Mouse (Mus musculus) liver, embryonic 14.5 days (tissue): ENCODE measurements around the gene Kif3a. TPM values are rescaled to one million over a fixed set of nuclear protein-coding genes. Genes with fewer than 3 reads are reported as not detected.

Source experiments
- ATAC-seq: fragments of 200-750 bp; cut with Nextera tagmentation; 2 replicates; pipeline ENCODE4 v1.8.0; 2017; ENCODE audit warnings: moderate number of reproducible peaks, mild to moderate bottlenecking, moderate library complexity; ENCODE audit not compliant: insufficient read depth
- DNase-seq, 3 experiments: peaks; one replicate each; pipeline ENCODE4 v3.0.0-alpha.2; 2012 to 2013; ENCODE audit warnings: low read depth in 3 of 3, low spot score in 3 of 3
- H3K27ac ChIP-seq: fragments of 300-500 bp; sonication (generic); 2 replicates; pipeline ENCODE4 v1.5.1; 2014; ENCODE audit warnings: moderate library complexity, mild to moderate bottlenecking, control low read depth, inconsistent platforms
- H3K27me3 ChIP-seq: fragments of 300-500 bp; sonication (generic); 2 replicates; pipeline ENCODE4 v1.6.1; 2014; ENCODE audit warnings: mild to moderate bottlenecking, low read length, moderate library complexity; ENCODE audit not compliant: control insufficient read depth, insufficient read depth
- H3K36me3 ChIP-seq: fragments of 300-500 bp; sonication (generic); replicated peaks from 2 replicates; pipeline ENCODE4 v1.6.1; 2014; ENCODE audit warnings: low read depth; ENCODE audit not compliant: control insufficient read depth, insufficient read depth
- H3K4me1 ChIP-seq, 2 experiments: fragments of 200-500 bp in 1 of 2; fragments of 300-500 bp in 1 of 2; sonication (generic) in 1 of 2; replicated peaks; 2 replicates each; pipeline ENCODE4 v1.6.1; 2012 to 2014; ENCODE audit warnings: antibody characterized with exemption in 1 of 2, inconsistent platforms in 1 of 2, low read length in 1 of 2; ENCODE audit not compliant: control insufficient read depth in 2 of 2, insufficient read depth in 2 of 2
- H3K4me2 ChIP-seq: fragments of 300-500 bp; sonication (generic); 2 replicates; pipeline ENCODE4 v1.6.1; 2014; ENCODE audit warnings: low read depth, mild to moderate bottlenecking, control low read depth, moderate library complexity
- H3K4me3 ChIP-seq, 2 experiments: fragments of 200-500 bp in 1 of 2; fragments of 300-500 bp in 1 of 2; sonication (generic) in 1 of 2; 2 replicates each; pipeline ENCODE4 v1.5.1; 2012 to 2014; ENCODE audit warnings: low read depth in 2 of 2, low read length in 2 of 2, mild to moderate bottlenecking in 2 of 2, control low read depth in 1 of 2, inconsistent platforms in 1 of 2, moderate library complexity in 1 of 2; ENCODE audit not compliant: insufficient read depth in 1 of 2
- H3K9ac ChIP-seq: fragments of 300-500 bp; sonication (generic); replicated peaks from 2 replicates; pipeline ENCODE4 v1.6.1; 2014; ENCODE audit warnings: mild to moderate bottlenecking, control low read depth, moderate library complexity
- H3K9me3 ChIP-seq: fragments of 300-500 bp; sonication (generic); 2 replicates; pipeline ENCODE4 v1.6.1; 2016; ENCODE audit warnings: low read length, mixed read lengths; ENCODE audit not compliant: control insufficient read depth
- CTCF ChIP-seq: IDR thresholded peaks from 2 replicates; pipeline ENCODE4 v1.5.1; 2016; ENCODE audit warnings: antibody characterized with exemption, low read depth, control low read depth
- EP300 ChIP-seq: IDR thresholded peaks from 2 replicates; pipeline ENCODE4 v1.6.1; 2016; ENCODE audit warnings: antibody characterized with exemption, low read depth
- WGBS: fragments of 180-500 bp; shearing (Covaris S2); extraction: QIAGEN DNeasy Blood & Tissue Kit; methylation state at CpG from one replicate; pipeline ENCODE4 v1.1.7; 2014; ENCODE audit not compliant: insufficient replicate concordance; 5-methylcytosine and 5-hydroxymethylcytosine counted together
- polyA plus RNA-seq, 2 experiments: library from polyadenylated mRNA; depleted of rRNA in 1 of 2; stranded (reverse) in 1 of 2; unstranded in 1 of 2; fragments of >200 nt; fragmentation: Nextera tagmentation in 1 of 2; extraction: Ambion mirVana in 1 of 2; gene quantifications; 2 replicates each; pipeline versions ENCODE4 v1.2.1 to v1.2.3; 2012 to 2014

The Kif3a gene
- polyA plus RNA-seq, 2 experiments = 3.3 to 6.4 TPM

DNA sequence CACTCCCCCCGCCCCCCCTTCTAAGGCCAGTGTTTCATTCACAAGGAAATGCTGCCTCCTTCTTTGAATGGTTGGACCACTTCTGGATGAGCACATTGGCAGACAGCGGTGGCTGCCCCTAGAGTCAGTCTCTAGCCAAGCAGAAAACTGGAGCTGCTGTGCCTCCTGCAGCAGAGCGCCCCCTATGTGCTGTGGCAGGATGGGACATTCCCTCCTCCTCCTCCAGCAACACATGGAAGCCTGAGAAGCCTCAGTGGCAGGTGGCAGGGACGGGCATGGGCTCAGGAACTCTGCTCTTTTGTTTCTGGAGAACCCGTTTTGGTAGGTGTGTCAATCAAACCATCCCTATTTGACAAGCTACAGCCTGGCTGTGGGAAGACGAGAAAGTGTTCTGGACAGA, 42.3 kb upstream of the Kif3a start:
- Histone ChIP-seq H3K4me1 (peaks cover 24 to 31% of the 10 kb centered on the region in 2 experiments), H3K27ac (no peak overlapping the region), H3K9ac (no peak overlapping the region), H3K27me3 (no peaks in the 10 kb centered on the region), H3K36me3 (no peaks in the 10 kb centered on the region; the same call in 1 of the 2 replicates), H3K4me3 (no peak overlapping the region), H3K4me2 (no peak overlapping the region), H3K9me3 (no peaks in the 10 kb centered on the region)
- DNase-seq (peak in 2 of 3 experiments; percentile 31 to 33), ATAC-seq (no peak)
- WGBS = 68% methylated on average over 6 of the region's 6 CpGs
- TF ChIP-seq CTCF (peak; percentile 93), EP300 (no peak)

DNA sequence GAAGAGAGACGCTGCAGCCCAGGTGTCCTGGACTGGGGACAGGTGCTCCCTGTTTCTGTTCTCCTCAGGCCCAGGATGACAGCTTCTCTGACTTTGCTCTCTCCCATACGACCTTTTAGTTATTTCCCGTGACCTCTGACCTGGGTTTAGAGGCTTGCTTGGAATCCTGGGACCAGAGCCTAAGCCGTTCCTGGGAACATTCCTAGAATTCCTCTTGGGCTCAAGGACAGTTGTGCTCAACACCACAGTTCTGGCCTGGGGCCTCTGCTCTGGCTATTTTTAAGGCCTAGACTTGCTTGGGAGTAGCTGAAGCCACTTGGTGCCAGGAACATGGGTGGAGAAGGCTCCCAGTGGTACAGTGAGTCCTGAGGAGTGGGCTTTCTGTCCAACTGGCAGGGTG, 41.7 kb upstream of the Kif3a start:
- Histone ChIP-seq H3K36me3 (no peaks in the 10 kb centered on the region; the same call in 1 of the 2 replicates), H3K27ac (no peak overlapping the region), H3K4me2 (no peak overlapping the region), H3K9ac (no peak overlapping the region), H3K9me3 (no peaks in the 10 kb centered on the region), H3K4me3 (no peak overlapping the region), H3K27me3 (no peaks in the 10 kb centered on the region), H3K4me1 (peaks cover 22 to 31% of the 10 kb centered on the region in 2 experiments)
- DNase-seq (no peak), ATAC-seq (no peak)
- 79% methylated on average over 4 of the region's 4 CpGs for WGBS
- TF ChIP-seq EP300 = no peak
- TF ChIP-seq CTCF = no peak

DNA sequence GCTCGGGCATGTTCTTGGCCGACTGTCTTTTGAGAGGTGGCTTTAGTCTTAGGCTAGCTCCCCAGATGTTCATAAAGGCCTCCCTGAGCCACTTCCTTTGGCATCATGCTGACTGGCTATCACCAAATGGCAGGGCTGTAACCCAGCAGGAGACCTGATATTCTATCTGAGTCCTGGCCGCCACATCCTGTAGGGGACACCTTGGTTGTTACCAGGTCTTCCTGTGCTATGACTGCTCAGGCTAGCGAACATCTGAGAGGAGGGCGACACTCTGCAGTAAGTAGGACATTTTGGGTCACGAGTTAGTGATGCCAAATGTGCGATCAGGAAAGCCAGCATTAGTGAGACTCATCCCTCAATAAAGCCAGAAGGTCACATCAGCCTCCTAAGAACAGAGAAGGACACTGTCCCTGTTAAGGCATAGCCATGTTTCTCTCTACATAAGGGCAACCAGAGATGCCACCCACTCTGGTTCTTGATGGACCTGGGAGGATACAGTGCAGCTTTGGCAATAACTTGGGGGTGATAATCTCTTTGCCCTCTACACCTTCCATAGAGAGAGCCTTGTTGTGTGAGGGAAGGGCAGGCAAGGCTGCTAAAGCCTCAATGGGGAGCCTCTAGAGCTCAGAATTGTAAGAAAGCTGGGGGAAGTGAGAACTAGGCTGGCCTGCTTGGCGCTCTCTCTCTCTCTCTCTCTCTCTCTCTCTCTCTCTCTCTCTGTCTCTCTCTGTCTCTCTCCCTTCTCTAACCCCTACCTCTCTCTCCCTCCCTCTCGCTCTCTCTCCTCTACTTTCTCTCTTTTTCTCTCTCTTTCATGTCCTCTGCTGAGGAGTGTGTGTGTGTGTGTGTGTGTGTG, 38.6 kb upstream of the Kif3a start:
- TF ChIP-seq CTCF = no peak
- no peak for TF ChIP-seq EP300
- Histone ChIP-seq H3K9me3 (no peaks in the 10 kb centered on the region), H3K4me1 (peaks cover 2 to 6% of the 10 kb centered on the region in 2 experiments; a peak in 3 of 4 replicates), H3K36me3 (peaks cover 12% of the 10 kb centered on the region), H3K4me3 (no peak overlapping the region), H3K27ac (no peak overlapping the region), H3K27me3 (no peaks in the 10 kb centered on the region), H3K4me2 (no peak overlapping the region), H3K9ac (no peak overlapping the region)
- ATAC-seq = no peak
- 43% methylated on average over 9 of the region's 9 CpGs for WGBS
- no peak for DNase-seq

DNA sequence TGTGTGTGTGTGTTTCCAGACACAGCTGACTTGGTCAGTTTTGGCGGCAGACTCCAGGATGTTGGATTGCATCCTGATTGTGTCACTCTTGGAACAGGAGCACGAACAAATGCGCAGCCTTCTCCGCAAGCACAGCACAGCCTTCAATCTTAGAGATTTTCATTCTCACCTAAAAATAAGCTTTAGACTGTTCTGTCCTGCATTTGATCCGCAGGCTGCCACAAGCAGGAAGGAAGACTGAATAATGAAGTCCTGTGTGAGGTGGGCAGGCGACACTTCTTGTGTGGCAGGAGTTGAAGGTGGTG, 38.0 kb upstream of the Kif3a start:
- ATAC-seq = no peak
- Histone ChIP-seq H3K9me3 (no peaks in the 10 kb centered on the region), H3K27me3 (no peaks in the 10 kb centered on the region), H3K36me3 (peaks cover 18% of the 10 kb centered on the region), H3K9ac (no peak overlapping the region), H3K27ac (no peak overlapping the region), H3K4me3 (no peak overlapping the region), H3K4me2 (no peak overlapping the region), H3K4me1 (peaks cover 2 to 6% of the 10 kb centered on the region in 2 experiments; a peak in 3 of 4 replicates)
- WGBS = 60% methylated on average over 6 of the region's 6 CpGs
- no peak for DNase-seq
- TF ChIP-seq CTCF (no peak), EP300 (no peak)

DNA sequence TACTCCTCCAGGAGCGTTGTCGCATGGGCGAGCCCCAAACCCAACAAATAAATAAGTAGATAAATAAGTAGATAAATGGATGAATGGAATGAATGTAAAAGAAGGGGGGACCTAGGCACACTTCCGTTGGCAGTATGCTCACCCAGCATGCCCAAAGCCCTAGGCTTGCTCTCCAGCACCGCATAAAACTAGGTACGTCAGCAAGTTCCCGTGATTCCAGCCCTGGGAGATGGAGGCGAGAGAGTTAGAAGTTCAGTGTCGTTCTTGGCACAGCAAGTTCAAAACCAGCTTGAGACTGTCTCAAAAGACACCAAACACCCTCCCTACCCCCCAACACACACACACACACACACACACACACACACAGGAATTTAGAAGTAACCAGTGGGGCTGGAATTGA, 37.2 kb upstream of the Kif3a start:
- no peaks in the 10 kb centered on the region for H3K27me3 ChIP-seq
- peaks cover 25% of the 10 kb centered on the region for H3K36me3 ChIP-seq
- H3K27ac ChIP-seq = no peak overlapping the region
- no peak for DNase-seq
- H3K4me3 ChIP-seq = no peak overlapping the region
- 84% methylated on average over 9 of the region's 9 CpGs for WGBS
- no peaks in the 10 kb centered on the region for H3K9me3 ChIP-seq
- TF ChIP-seq CTCF (no peak), EP300 (no peak)
- no peak overlapping the region for H3K9ac ChIP-seq
- H3K4me2 ChIP-seq = no peak overlapping the region
- no peak for ATAC-seq
- H3K4me1 ChIP-seq = peaks cover 2 to 6% of the 10 kb centered on the region in 2 experiments; a peak in 3 of 4 replicates
